Mouse (Mus musculus) limb, embryonic 15.5 days (tissue): ENCODE measurements around the gene Casc1. TPM values are rescaled to one million over a fixed set of nuclear protein-coding genes. Genes with fewer than 3 reads are reported as not detected.

Experiments used
- ATAC-seq: fragments of 200-750 bp; cut with Nextera tagmentation; 2 replicates; pipeline ENCODE4 v1.8.0; 2017; ENCODE audit warnings: low read depth, moderate TSS enrichment; ENCODE audit not compliant: insufficient number of reproducible peaks, low FRiP score, low TSS enrichment
- H3K27ac ChIP-seq: fragments of 300-500 bp; sonication (generic); 2 replicates; pipeline ENCODE4 v1.5.1; 2015; ENCODE audit warnings: moderate library complexity, mild to moderate bottlenecking, inconsistent platforms
- H3K27me3 ChIP-seq: fragments of 300-500 bp; sonication (generic); 2 replicates; pipeline ENCODE4 v1.6.1; 2015; ENCODE audit warnings: inconsistent platforms
- H3K36me3 ChIP-seq: fragments of 300-500 bp; sonication (generic); 2 replicates; pipeline ENCODE4 v1.6.1; 2015; ENCODE audit warnings: inconsistent platforms
- H3K4me1 ChIP-seq: fragments of 300-500 bp; sonication (generic); 2 replicates; pipeline ENCODE4 v1.6.1; 2015; ENCODE audit warnings: inconsistent platforms
- H3K4me2 ChIP-seq: fragments of 300-500 bp; sonication (generic); 2 replicates; pipeline ENCODE4 v1.6.1; 2015; ENCODE audit warnings: mild to moderate bottlenecking, inconsistent platforms
- H3K4me3 ChIP-seq: fragments of 300-500 bp; sonication (generic); 2 replicates; pipeline ENCODE4 v1.5.1; 2015; ENCODE audit warnings: mild to moderate bottlenecking, inconsistent platforms
- H3K9ac ChIP-seq: fragments of 300-500 bp; sonication (generic); 2 replicates; pipeline ENCODE4 v1.6.1; 2015; ENCODE audit warnings: inconsistent platforms
- H3K9me3 ChIP-seq: fragments of 300-500 bp; sonication (generic); 2 replicates; pipeline ENCODE4 v1.6.1; 2016; ENCODE audit warnings: inconsistent platforms
- WGBS: fragments of 180-500 bp; shearing (Covaris S2); methylation state at CpG from one replicate; pipeline ENCODE4 v1.1.7; 2015; 5-methylcytosine and 5-hydroxymethylcytosine counted together
- polyA plus RNA-seq: library from polyadenylated mRNA; unstranded; fragments of >200 nt; fragmentation: Nextera tagmentation; extraction: Ambion mirVana; gene quantifications from 2 replicates; pipeline ENCODE4 v1.2.1, GENCODE M21; 2015

Casc1 gene
- 0.29 and 0.41 TPM in 2 replicates for polyA plus RNA-seq

DNA sequence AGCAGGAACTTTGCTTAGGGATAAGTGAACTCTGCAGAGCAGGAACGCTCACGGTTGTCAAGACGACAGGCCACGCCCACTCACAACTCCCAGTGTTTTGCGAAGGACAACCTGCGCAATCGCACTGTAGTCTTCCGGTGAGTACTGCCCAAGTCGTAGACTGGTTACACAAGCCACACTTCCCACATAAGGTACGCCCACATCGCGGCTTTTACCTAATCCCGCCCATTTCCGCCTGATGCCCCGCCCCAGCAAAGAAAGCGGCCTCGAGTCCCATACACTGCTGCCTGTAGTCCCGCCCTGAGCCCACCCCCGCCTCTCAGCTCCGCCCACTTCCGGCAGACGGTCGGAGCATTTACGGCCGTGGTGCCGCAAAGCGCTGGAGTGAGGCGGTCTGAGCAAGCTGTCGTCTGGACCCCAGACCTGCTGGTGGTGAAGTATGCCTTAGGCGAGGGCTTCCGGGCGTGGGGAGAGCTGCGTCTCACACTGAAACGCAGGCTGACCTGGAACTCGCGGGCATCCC is at the start of gene Casc1, which contains the start of gene Etfrf1:
TSS of gene Casc1 (minus strand) at position 190 of the 523 bp plus-strand sequence.
TSS of gene Etfrf1 (plus strand) at position 319 of the 523 bp plus-strand sequence.
- peaks cover under 1% of the 10 kb centered on the region; the same call in 1 of the 2 replicates for H3K36me3 ChIP-seq
- peaks cover 13% of the 10 kb centered on the region for H3K4me1 ChIP-seq
- peak within 1 kb of the TSS; percentile 94 for H3K27ac ChIP-seq
- H3K4me2 ChIP-seq: peak within 1 kb of the TSS; percentile 75
- under 1% methylated on average over 36 of the region's 36 CpGs for WGBS
- H3K9ac ChIP-seq: peak within 1 kb of the TSS; percentile 61
- H3K27me3 ChIP-seq: no peaks in the 10 kb centered on the region
- ATAC-seq: peak; percentile 100
- no peaks in the 10 kb centered on the region for H3K9me3 ChIP-seq
- H3K4me3 ChIP-seq: peak within 1 kb of the TSS; percentile 64

DNA sequence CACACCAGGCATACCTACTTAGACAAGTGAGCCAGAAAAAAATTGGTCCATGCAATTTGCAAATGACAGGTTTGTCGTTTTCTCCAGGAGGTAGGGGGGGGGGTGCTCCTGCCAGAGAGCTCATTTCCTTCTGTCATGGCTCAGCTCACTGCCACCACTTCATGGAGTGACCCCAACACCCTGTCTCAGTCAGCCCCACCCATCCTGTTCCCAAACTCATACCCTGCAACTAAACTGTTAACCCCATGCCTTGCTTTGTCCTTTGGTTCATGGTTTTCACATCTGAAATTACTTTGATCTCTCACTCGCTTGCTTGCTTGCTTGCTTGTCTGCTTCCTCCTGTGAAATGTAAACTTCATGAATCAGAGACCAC is 45.9 kb upstream of the Casc1 start:
- WGBS: 22% methylated on average over 2 of the region's 2 CpGs
- Histone ChIP-seq H3K4me1 (peaks cover 10% of the 10 kb centered on the region), H3K9ac (no peak overlapping the region), H3K27me3 (no peaks in the 10 kb centered on the region), H3K36me3 (no peaks in the 10 kb centered on the region), H3K4me3 (no peak overlapping the region), H3K4me2 (no peak overlapping the region), H3K27ac (no peak overlapping the region), H3K9me3 (no peaks in the 10 kb centered on the region)
- ATAC-seq: no peak

DNA sequence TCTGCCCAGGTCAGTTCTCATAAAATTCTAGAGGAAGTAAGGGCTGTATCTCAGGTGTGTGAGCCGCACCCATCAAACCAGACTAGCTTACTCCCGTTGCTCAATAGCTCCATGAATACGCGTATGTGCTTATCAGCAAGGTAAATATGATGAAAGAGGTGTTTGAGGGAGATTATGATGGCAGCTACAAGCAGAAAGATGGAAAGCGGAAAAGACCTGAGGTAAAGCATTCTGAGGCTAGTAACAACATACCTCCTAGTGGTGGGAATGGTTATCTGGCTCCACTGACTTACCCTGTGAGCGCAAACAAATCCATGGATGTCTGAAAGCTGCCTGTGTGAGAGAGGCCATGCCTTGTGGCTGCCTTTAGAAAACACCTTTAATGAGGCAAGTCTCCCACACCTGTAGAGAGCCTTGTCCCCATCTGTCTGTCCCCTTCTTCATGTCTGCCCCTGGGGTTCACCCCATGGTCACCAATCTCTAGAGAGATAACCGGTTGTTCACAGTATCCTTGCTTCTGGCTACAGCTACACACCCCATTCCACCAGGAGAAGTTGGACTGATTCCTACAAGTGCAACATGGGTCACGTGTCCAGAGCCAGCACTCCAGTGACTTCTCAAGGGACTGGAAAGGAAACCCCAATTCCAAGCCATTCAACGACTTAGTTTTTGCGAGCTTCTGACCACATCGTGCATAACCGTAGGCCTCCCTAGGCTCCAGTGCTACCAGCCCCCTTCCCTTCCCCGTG is 45.3 kb upstream of the Casc1 start:
- Histone ChIP-seq H3K4me3 (no peak overlapping the region), H3K4me2 (no peak overlapping the region), H3K9ac (no peak overlapping the region), H3K4me1 (peaks cover 10% of the 10 kb centered on the region), H3K27me3 (no peaks in the 10 kb centered on the region), H3K36me3 (no peaks in the 10 kb centered on the region), H3K9me3 (no peaks in the 10 kb centered on the region), H3K27ac (no peak overlapping the region)
- WGBS: 55% methylated on average over 13 of the region's 13 CpGs
- ATAC-seq: no peak

DNA sequence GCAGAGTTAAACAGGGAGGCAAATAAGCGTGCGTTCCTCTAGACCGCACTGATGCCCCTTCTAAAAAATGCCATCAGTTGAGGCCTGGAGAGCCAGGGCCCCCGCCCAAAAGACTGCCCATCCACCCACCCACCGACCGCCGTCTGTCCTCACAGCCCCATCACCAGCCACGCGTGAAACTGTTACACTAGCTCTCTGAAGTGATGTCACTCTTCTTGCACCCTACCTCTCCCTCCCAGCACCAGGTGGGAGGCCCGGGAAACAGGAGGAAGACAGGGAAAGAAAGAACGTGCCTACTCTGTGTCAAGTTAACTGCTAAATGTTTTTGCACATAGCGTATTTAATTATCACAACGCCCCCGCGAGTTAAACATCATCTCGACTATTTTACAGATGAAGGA is 40.0 kb upstream of the Casc1 start:
- WGBS: 12% methylated on average over 16 of the region's 16 CpGs
- Histone ChIP-seq H3K27ac (peak overlapping the region; percentile 88), H3K27me3 (no peaks in the 10 kb centered on the region), H3K9me3 (no peaks in the 10 kb centered on the region), H3K4me1 (peaks cover 13% of the 10 kb centered on the region), H3K4me2 (peak overlapping the region; percentile 57), H3K4me3 (peak overlapping the region; percentile 86), H3K9ac (peak overlapping the region; percentile 51), H3K36me3 (no peaks in the 10 kb centered on the region)
- no peak for ATAC-seq

DNA sequence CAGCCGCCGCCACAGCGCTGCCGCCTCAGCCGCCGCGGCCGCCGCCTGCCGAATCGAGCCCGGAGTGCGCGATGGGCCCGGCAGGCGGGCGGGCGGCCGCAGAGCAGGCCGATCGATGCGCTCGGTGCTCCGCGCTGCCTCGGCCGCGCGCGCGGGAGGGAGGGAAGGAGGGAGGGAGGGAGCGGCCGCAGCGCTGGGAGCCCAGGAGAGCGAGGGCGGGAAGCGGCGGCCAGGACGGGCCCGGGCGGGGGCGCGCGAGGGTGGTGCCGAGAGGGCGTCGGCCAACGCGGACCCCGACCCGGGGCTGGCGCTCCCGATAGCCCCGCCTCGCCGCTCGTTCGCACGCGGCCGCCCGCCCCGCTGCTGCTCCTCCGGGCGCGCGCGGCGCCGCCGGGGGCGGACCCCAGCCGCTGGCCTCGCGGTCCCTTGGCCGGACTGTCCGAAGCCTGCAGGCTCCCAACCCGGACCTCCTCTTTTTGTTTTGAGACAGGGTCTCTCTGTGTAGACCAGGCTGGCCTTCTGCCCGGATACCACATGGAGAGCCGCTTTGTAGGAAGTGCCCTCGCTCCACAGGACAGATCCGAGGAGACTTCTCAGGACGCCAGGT is 39.5 kb upstream of the Casc1 start, which contains the start of gene Kras:
TSS of gene Kras (minus strand) at position 55 of the 607 bp plus-strand sequence.
- Histone ChIP-seq H3K9ac (peak within 1 kb of the TSS; percentile 96), H3K4me3 (peak within 1 kb of the TSS; percentile 86), H3K4me2 (peak within 1 kb of the TSS; percentile 66), H3K9me3 (no peaks in the 10 kb centered on the region), H3K27ac (peak within 1 kb of the TSS; percentile 88), H3K36me3 (peaks cover 3% of the 10 kb centered on the region; the same call in 1 of the 2 replicates), H3K27me3 (no peaks in the 10 kb centered on the region), H3K4me1 (peaks cover 13% of the 10 kb centered on the region)
- ATAC-seq: peak; percentile 92
- WGBS: 0% methylated on average over 44 of the region's 83 CpGs

DNA sequence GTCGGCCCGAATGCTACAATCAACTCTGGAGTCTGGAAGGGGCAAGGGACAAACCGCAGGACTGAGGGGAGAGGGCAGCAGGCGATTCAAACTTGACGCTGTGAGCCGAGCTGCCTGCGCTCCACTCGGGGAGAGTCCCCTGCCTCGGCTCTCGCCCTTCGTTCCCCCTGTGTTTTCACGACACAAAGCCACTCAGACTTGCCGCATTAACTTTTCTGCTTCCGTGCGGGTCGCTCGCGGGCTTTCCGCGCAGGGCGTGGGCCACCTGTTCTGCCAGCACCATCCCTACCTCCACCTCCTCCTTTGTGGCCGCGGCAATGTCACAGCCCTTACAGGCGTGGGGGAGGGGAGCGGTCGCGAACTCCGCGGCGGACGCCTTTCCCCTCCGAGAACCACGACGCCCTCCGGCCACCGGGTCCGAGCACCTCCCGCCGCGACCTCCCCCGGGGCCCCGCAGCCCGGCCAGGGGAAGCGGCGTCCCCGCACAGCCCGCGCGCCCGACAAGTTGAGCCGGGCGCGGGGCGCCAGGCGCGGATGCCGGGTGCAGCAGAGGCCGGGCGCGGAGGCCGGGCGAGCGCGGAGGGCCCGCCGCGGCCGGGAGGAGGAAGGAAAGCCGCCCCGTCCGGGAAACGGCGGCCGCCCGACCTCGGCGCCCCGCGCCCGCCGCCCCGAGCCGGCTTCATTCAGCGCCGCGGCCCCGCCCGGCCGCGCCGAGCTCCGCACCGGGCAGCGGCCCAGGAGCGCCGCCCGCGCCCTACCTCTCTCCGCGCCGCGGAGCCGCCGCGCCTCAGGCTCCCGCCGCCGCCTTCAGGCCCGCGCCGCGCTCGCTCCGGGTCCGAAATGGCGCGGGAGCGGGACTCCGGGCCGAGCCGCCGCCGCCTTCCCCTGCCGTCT is 38.7 kb upstream of the Casc1 start:
- peak overlapping the region; percentile 96 for H3K9ac ChIP-seq
- WGBS: under 1% methylated on average over 92 of the region's 124 CpGs
- peak overlapping the region; percentile 66 for H3K4me2 ChIP-seq
- peaks cover 3% of the 10 kb centered on the region; the same call in 1 of the 2 replicates for H3K36me3 ChIP-seq
- no peaks in the 10 kb centered on the region for H3K9me3 ChIP-seq
- peaks cover 13% of the 10 kb centered on the region for H3K4me1 ChIP-seq
- peak overlapping the region; percentile 88 for H3K27ac ChIP-seq
- no peaks in the 10 kb centered on the region for H3K27me3 ChIP-seq
- peak overlapping the region; percentile 86 for H3K4me3 ChIP-seq
- peak; percentile 58 for ATAC-seq

DNA sequence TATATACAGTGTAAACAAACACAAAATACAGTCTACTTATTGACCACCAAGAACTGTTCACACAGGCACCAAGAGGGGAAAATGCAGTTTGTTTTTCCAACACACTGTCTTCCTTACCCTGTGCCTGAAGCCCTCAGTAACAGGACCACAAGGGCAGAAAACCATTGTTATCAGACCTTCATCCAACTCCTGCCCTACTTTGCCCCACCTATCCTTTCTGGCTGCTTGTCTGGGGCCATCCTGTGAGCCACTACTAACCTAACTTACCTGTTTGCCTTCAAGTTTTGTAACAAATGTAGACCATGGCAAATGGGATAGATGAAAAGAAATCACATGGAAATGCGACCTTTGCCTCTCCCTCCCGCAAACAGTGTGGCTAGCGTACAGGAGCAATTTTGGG is 37.1 kb upstream of the Casc1 start:
- Histone ChIP-seq H3K4me3 (no peak overlapping the region), H3K9ac (no peak overlapping the region), H3K36me3 (peaks cover 3% of the 10 kb centered on the region; the same call in 1 of the 2 replicates), H3K27ac (no peak overlapping the region), H3K9me3 (no peaks in the 10 kb centered on the region), H3K4me2 (no peak overlapping the region), H3K27me3 (no peaks in the 10 kb centered on the region), H3K4me1 (peaks cover 13% of the 10 kb centered on the region)
- ATAC-seq: no peak
- 82% methylated on average over 3 of the region's 3 CpGs for WGBS

DNA sequence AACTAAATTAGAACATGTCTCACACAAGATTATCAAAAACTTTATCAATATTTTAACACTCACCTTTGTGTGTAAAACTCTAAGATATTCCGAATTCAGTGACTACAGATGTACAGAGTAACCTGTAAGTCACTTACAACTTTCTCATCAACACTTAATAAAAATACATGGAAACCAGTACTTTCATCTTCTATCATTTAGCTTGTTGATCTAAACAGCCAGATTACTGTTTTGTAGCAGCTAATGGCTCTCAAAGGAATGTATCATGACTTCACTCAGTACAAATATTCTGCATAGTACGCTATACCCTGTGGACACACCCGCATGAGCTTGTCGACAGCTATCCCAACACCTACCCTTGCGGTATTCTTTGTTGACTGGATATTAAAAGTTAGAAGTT is 36.0 kb upstream of the Casc1 start:
- ATAC-seq: no peak
- H3K27me3 ChIP-seq: no peaks in the 10 kb centered on the region
- H3K4me2 ChIP-seq: no peak overlapping the region
- no peak overlapping the region for H3K4me3 ChIP-seq
- H3K36me3 ChIP-seq: peaks cover 3% of the 10 kb centered on the region; the same call in 1 of the 2 replicates
- peaks cover 13% of the 10 kb centered on the region for H3K4me1 ChIP-seq
- no peaks in the 10 kb centered on the region for H3K9me3 ChIP-seq
- H3K9ac ChIP-seq: no peak overlapping the region
- WGBS: 83% methylated on average over 5 of the region's 5 CpGs
- no peak overlapping the region for H3K27ac ChIP-seq

DNA sequence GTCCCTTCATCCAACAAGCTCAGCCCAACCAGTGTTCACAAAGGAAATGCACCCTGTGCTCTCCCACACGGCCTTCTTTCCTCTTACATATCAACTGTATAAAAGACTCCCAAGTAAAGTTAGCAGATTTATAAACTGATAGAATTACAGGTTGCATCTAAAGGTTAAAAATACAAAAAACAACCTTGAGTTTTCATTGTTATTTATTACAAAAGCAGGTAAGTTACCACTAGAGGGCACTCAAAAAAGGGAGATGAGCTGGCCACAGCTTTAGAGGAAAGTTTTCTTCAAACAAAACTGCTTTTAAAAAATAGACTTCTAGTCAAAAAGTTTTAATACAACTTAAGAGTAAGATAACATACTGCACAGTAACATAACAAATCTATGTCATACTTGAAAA is 31.7 kb upstream of the Casc1 start:
- H3K27ac ChIP-seq: no peak overlapping the region
- H3K27me3 ChIP-seq: no peaks in the 10 kb centered on the region
- H3K4me2 ChIP-seq: no peak overlapping the region
- no peaks in the 10 kb centered on the region for H3K9me3 ChIP-seq
- no peak overlapping the region for H3K9ac ChIP-seq
- H3K36me3 ChIP-seq: peaks cover 15% of the 10 kb centered on the region; the same call in 1 of the 2 replicates
- no peaks in the 10 kb centered on the region for H3K4me1 ChIP-seq
- H3K4me3 ChIP-seq: no peak overlapping the region
- ATAC-seq: no peak
- WGBS: 32% methylated on average over 1 of the region's 1 CpGs

DNA sequence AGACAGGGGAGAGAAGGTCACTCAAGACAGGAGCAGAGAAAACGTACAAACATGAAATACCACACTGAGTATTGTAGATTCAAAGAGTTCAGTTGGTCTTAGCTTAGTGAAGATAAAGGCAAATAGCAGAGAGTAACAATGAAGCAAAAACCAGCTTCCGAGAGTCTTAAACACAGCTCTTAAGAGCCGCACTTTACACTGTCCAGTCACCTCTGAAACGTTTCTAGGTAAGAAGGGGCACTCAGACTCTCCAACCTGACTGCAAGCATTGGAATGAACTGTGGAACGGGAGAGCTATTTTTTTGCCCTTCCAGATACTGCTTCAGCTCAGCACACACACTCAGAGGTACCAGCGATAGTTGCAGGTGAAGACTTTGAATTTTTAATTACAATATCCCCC is 29.5 kb upstream of the Casc1 start:
- H3K4me1 ChIP-seq: no peaks in the 10 kb centered on the region
- H3K4me2 ChIP-seq: no peak overlapping the region
- WGBS: 91% methylated on average over 6 of the region's 6 CpGs
- no peaks in the 10 kb centered on the region for H3K27me3 ChIP-seq
- no peak overlapping the region for H3K9ac ChIP-seq
- H3K36me3 ChIP-seq: peaks cover 12% of the 10 kb centered on the region; the same call in 1 of the 2 replicates
- H3K9me3 ChIP-seq: no peaks in the 10 kb centered on the region
- ATAC-seq: no peak
- no peak overlapping the region for H3K4me3 ChIP-seq
- no peak overlapping the region for H3K27ac ChIP-seq

DNA sequence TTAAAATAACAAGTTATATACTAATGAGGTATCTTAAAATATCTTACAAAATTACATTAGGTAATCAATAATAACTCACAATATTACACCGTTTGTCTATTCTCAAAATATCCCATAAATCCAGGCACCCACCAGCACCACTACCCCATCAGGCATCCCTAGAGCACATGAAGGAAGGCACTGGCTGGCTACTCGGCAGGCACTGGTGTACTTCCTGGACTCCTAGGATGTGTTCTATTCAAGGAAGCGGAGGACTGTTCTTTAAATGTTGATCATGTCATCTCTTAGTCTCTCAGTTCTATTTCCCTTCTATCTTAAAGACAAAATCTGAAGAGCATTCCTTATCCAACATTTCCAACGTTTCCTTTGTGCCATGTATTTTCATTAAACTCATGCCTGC is 26.3 kb upstream of the Casc1 start:
- H3K4me1 ChIP-seq: no peaks in the 10 kb centered on the region
- ATAC-seq: no peak
- no peak overlapping the region for H3K9ac ChIP-seq
- H3K27ac ChIP-seq: no peak overlapping the region
- no peak overlapping the region for H3K4me2 ChIP-seq
- H3K9me3 ChIP-seq: no peaks in the 10 kb centered on the region
- 77% methylated on average over 4 of the region's 4 CpGs for WGBS
- no peaks in the 10 kb centered on the region for H3K27me3 ChIP-seq
- H3K36me3 ChIP-seq: peaks cover 12% of the 10 kb centered on the region; the same call in 1 of the 2 replicates
- no peak overlapping the region for H3K4me3 ChIP-seq
